ENCODE assay signal across 23 mouse cellular contexts in genomic region chr10:80990406-80990805, GRCm38 (mm10). TPM values are rescaled to one million over a fixed set of nuclear protein-coding genes. Genes with fewer than 3 reads are reported as not detected.
DNase-seq lines count a peak whose midpoint lies in the region; TF ChIP-seq lines count a peak whose summit lies in the region.
"Had no signal": no experiment of that assay in that cellular context is flagged by ENCODE, and none has a peak within 500 bp of the region (broad histone marks: within the 10 kb centered on the region; RNA-seq: fewer than 3 reads in every experiment).

No protein-coding gene starts in this region.

- H3K4me3 ChIP-seq in left cerebral cortex, adult 2 months = no peak overlapping the region
- H3K4me3 ChIP-seq: forebrain, embryonic 10.5 days; hindbrain, embryonic 12.5 days; limb, embryonic 10.5 days; liver, embryonic 15.5 days; lung, embryonic 15.5 days; midbrain, embryonic 15.5 days had no signal

- intact Hi-C loops in left cerebral cortex, adult 2 months (cut with DNase I) = loop anchor here (5.0 kb wide), 1 partner anchor 243 kb away; no protein-coding TSS in a partner anchor

- DNase-seq in spleen, adult 18-20 months = peak; percentile 55 to 57
- DNase-seq in spleen, adult 12 weeks (ENCODE audit: low spot score) = no peak
- DNase-seq in spleen, postnatal 36 days (ENCODE audit: low spot score in 2 of 2) = peak; percentile 72 to 76
- DNase-seq in thymus, postnatal 14 days = peak; percentile 71
- no peak for DNase-seq in embryo, embryonic 10 days (ENCODE audit: low spot score)
- DNase-seq in left cerebral cortex, adult 2 months (ENCODE audit: extremely low spot score in 1 of 2, low spot score in 2 of 2) = no peak
- no peak for DNase-seq in urinary bladder, postnatal 10 days (ENCODE audit: low spot score)
- DNase-seq: adrenal gland, postnatal 36 days; cerebellum, adult 9-11 months; gastrocnemius, postnatal 25 days; heart, adult 18-20 months; kidney, adult 2 months; kidney, postnatal 10 days; liver; right cerebral cortex, adult 18-20 months had no signal

- no peak overlapping the region for H3K27ac ChIP-seq in left cerebral cortex, adult 2 months
- H3K27ac ChIP-seq: forebrain, embryonic 10.5 days; hindbrain, embryonic 12.5 days; limb, embryonic 10.5 days; liver, embryonic 15.5 days; lung, embryonic 15.5 days; macrophage; midbrain, embryonic 15.5 days had no signal

- TF ChIP-seq CTCF in left cerebral cortex, adult 2 months (IDR thresholded peaks at IDR 0.05) = no peak

RNA-seq across cellular contexts. Expression of gene Gng7, which starts 24.3 kb away (rescaled TPM):
- total RNA-seq in left cerebral cortex, adult 2 months (2021) = 100 to 1,000 TPM in 1 of 2 experiments, 10 to 100 TPM in 1; 66.6 to 111 TPM

RNA-seq across cellular contexts. Expression of gene Diras1, which starts 35.1 kb away (rescaled TPM):
- 100 to 1,000 TPM; 100 to 116 TPM for total RNA-seq in left cerebral cortex, adult 2 months (2021)
- total RNA-seq: heart, adult 18-20 months; heart, postnatal 25 days had no signal

RNA-seq across cellular contexts. Expression of gene Slc39a3, which starts 46.8 kb away (rescaled TPM):
- 10 to 100 TPM; 61.3 to 62.5 TPM for total RNA-seq in left cerebral cortex, adult 2 months (2021)

Comparison
In these comparisons a context has a peak if more than half of its experiments do, and no peak if none do; other contexts are left out.
1. DNase-seq: peak in spleen, adult 18-20 months (2 of 2), spleen, postnatal 36 days (2 of 2) and thymus, postnatal 14 days (single experiment); none in spleen, adult 12 weeks (single experiment), embryo, embryonic 10 days (single experiment), left cerebral cortex, adult 2 months (0 of 2) and urinary bladder, postnatal 10 days (single experiment).